Mouse (Mus musculus) myocyte (in vitro differentiated cells): ENCODE data around the gene Adap1. TPM values are rescaled to one million over a fixed set of nuclear protein-coding genes. Genes with fewer than 3 reads are reported as not detected.

Source experiments
- H3K27me3 ChIP-seq: one replicate; pipeline ENCODE4 v1.6.1; 2011; ENCODE audit not compliant: control insufficient read depth, insufficient read depth, insufficient read length
- H3K36me3 ChIP-seq: one replicate; pipeline ENCODE4 v1.6.1; 2011; ENCODE audit not compliant: control insufficient read depth, insufficient read depth
- H3K4me2 ChIP-seq: one replicate; pipeline ENCODE4 v1.6.1; 2011; ENCODE audit warnings: low read depth, control low read depth
- H3K4me3 ChIP-seq: one replicate; pipeline ENCODE4 v1.5.1; 2011; ENCODE audit warnings: mild to moderate bottlenecking, control low read depth, moderate library complexity
- H3K79me2 ChIP-seq: one replicate; pipeline ENCODE4 v1.6.1; 2011; ENCODE audit not compliant: control insufficient read depth, insufficient read depth
- H3ac ChIP-seq: one replicate; pipeline ENCODE4 v1.6.1; 2011; ENCODE audit not compliant: control insufficient read depth, insufficient read length
- CEBPB ChIP-seq: IDR thresholded peaks from 2 replicates; pipeline ENCODE4 v1.6.1; 2011; ENCODE audit warnings: mild to moderate bottlenecking, moderate library complexity; ENCODE audit not compliant: poor library complexity, insufficient read depth, severe bottlenecking
- E2F4 ChIP-seq: IDR thresholded peaks from one replicate; pipeline ENCODE4 v1.6.1; 2011; ENCODE audit warnings: mild to moderate bottlenecking, control low read depth, moderate library complexity; ENCODE audit not compliant: insufficient read depth
- MAX ChIP-seq: IDR thresholded peaks from one replicate; pipeline ENCODE4 v1.6.1; 2011; ENCODE audit warnings: low read depth, mild to moderate bottlenecking, control low read depth
- MYOD1 ChIP-seq, 3 experiments: IDR thresholded peaks; one replicate each; pipeline ENCODE4 v1.6.1; 2011; ENCODE audit warnings: control low read depth in 2 of 3, low read depth in 2 of 3, mild to moderate bottlenecking in 2 of 3, moderate library complexity in 1 of 3; ENCODE audit not compliant: insufficient read length in 2 of 3, control insufficient read depth in 1 of 3
- MYOG ChIP-seq, 3 experiments: IDR thresholded peaks; one replicate each; pipeline ENCODE4 v1.6.1; 2011; ENCODE audit warnings: control low read depth in 2 of 3, low read depth in 2 of 3, mild to moderate bottlenecking in 2 of 3; ENCODE audit not compliant: insufficient read length in 2 of 3, control insufficient read depth in 1 of 3, insufficient read depth in 1 of 3
- POLR2A ChIP-seq: IDR thresholded peaks from one replicate; pipeline ENCODE4 v1.6.1; 2011; ENCODE audit warnings: low read depth, mild to moderate bottlenecking, control low read depth, moderate library complexity; ENCODE audit not compliant: insufficient read length
- POLR2AphosphoS2 ChIP-seq: IDR thresholded peaks from one replicate; pipeline ENCODE4 v1.6.1; 2011; ENCODE audit warnings: low read depth, control low read depth; ENCODE audit not compliant: insufficient read length
- REST ChIP-seq: IDR thresholded peaks from one replicate; pipeline ENCODE4 v1.6.1; 2011; ENCODE audit warnings: mild to moderate bottlenecking, control low read depth, moderate library complexity; ENCODE audit not compliant: insufficient read depth, insufficient read length
- SRF ChIP-seq: IDR thresholded peaks from one replicate; pipeline ENCODE4 v1.6.1; 2011; ENCODE audit warnings: low read depth; ENCODE audit not compliant: control insufficient read depth, insufficient read length
- TCF12 ChIP-seq: IDR thresholded peaks from one replicate; pipeline ENCODE4 v1.6.1; 2011; ENCODE audit warnings: mild to moderate bottlenecking, control low read depth; ENCODE audit not compliant: poor library complexity, insufficient read depth, severe bottlenecking
- TCF3 ChIP-seq: IDR thresholded peaks from one replicate; pipeline ENCODE4 v1.6.1; 2011; ENCODE audit warnings: low read depth, control low read depth; ENCODE audit not compliant: insufficient read length
- USF1 ChIP-seq: IDR thresholded peaks from one replicate; pipeline ENCODE4 v1.6.1; 2011; ENCODE audit warnings: low read depth, mild to moderate bottlenecking, control low read depth, moderate library complexity
- polyA plus RNA-seq: library from polyadenylated mRNA; unstranded; fragments of >200 nt; fragmentation: generic; extraction: Trizol; gene quantifications from one replicate; pipeline ENCODE4 v1.2.1, GENCODE M21; 2012; ENCODE audit warnings: missing spikeins

Gene Adap1
- polyA plus RNA-seq, 1 experiment = 0.04 TPM

DNA sequence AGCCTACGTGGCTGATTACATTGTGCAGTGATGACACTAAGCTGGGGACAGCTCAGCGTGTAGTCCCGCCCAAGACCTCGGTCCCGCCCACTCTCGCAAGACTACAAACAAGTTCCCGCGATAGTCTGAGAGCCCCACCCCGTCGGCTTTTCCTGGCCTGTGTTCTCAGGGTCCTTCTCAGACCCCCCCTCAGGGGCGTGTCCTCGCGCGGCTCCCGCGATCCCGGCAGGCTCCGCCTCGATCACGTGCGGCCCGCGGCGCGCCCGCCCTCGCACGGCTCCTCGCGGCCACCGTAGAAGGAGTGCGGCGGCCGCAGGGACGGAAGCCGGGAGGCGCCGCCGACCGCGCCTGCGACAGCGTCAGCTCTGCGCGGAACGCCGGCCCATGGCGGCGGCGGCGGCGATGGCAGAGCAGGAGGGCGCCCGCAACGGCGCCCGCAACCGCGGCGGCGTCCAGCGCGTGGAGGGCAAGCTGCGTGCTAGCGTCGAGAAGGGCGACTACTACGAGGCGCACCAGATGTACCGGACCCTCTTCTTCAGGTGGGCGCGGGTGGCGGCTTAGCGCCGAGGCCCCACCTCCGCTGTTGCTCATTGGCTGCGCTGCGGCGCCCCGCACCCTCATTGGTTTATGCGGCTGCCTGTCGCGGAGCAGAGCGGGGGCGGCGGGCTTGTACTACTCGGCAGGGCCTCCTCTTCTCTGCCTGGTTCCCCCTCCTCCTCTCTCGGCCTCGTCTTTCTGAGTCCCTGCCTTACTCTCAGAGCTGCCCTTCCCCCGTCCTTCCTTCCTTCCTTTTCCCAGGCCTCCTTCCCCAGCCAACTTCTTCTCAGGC is 73.1 kb downstream of the Adap1 start, which contains the start of gene Get4:
Get4 (plus strand) TSS at position 244 of the 829 bp plus-strand sequence.
- peak within 1 kb of the TSS; percentile 67 for H3K4me3 ChIP-seq
- peak within 1 kb of the TSS; percentile 98 for H3K4me2 ChIP-seq
- peaks cover 9% of the 10 kb centered on the region for H3K36me3 ChIP-seq
- H3K79me2 ChIP-seq = peaks cover 47% of the 10 kb centered on the region
- H3ac ChIP-seq = peak within 1 kb of the TSS; percentile 35
- no peaks in the 10 kb centered on the region for H3K27me3 ChIP-seq
- TF ChIP-seq E2F4 = peak; percentile 10
- TF ChIP-seq MYOD1 (IDR thresholded peaks at IDR 0.05; ENCODE audit: control insufficient read depth in 1 of 3, insufficient read length in 2 of 3, low read depth in 2 of 3) = peak in 1 of 3 experiments; percentile 35
- TF ChIP-seq SRF = no peak
- peak in 1 of 3 experiments; percentile 40 for TF ChIP-seq MYOG (IDR thresholded peaks at IDR 0.05; ENCODE audit: control insufficient read depth in 1 of 3, insufficient read depth in 1 of 3, insufficient read length in 2 of 3, low read depth in 2 of 3)
- peak; percentile 75 for TF ChIP-seq USF1
- peak; percentile 75 for TF ChIP-seq POLR2A
- peak; percentile 96 for TF ChIP-seq POLR2AphosphoS2
- no peak for TF ChIP-seq TCF12

DNA sequence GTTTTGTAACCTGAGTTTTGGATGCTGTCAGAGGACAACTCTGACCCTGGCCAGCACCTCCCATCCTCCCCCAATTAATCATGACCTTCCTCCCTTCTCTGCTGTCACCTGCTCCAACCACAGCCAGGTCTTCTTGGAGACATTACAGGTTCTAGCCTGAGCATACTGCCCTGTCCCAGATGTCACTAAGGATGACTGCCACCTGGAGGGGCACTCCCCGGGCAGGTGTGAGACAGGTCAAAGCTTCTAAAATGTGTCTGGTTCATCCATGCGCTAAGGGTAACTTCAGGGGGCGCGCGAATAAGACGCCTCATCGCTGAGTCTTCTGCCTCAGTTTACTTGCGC is 73.7 kb downstream of the Adap1 start:
- H3K79me2 ChIP-seq = peaks cover 41% of the 10 kb centered on the region
- no peak for TF ChIP-seq MYOD1 (IDR thresholded peaks at IDR 0.05; ENCODE audit: control insufficient read depth in 1 of 3, insufficient read length in 2 of 3, low read depth in 2 of 3)
- no peak for TF ChIP-seq SRF
- TF ChIP-seq CEBPB = 0 out of 2 replicates have a peak, but pooled peaks have one; percentile 12
- no peak for TF ChIP-seq MAX
- peak overlapping the region; percentile 96 for H3K4me2 ChIP-seq
- no peaks in the 10 kb centered on the region for H3K27me3 ChIP-seq
- H3ac ChIP-seq = peak overlapping the region; percentile 35
- peak overlapping the region; percentile 67 for H3K4me3 ChIP-seq
- H3K36me3 ChIP-seq = peaks cover 13% of the 10 kb centered on the region

DNA sequence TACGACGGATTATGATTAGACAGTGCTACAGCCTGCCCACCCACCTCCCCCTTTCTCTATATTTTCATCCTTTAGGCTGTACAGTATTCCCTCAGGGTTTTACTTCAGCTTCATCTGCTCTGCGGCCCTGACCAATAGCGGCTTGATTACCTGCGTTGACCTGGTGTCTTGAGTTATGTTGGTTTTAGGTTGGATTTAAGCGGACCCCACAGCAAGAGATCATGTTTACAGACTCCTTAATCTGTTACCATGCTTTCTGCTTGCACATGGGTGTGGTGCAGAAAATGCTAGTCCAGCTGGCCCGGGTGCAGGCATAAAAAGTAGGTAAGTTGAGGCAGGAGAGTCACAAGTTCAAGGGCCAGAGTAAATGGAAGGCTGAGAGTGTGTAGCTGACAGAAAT is 74.1 kb downstream of the Adap1 start:
- peaks cover 36% of the 10 kb centered on the region for H3K79me2 ChIP-seq
- H3K36me3 ChIP-seq = peaks cover 18% of the 10 kb centered on the region
- no peak overlapping the region for H3ac ChIP-seq
- H3K4me3 ChIP-seq = peak overlapping the region; percentile 67
- H3K27me3 ChIP-seq = no peaks in the 10 kb centered on the region
- peak overlapping the region; percentile 96 for H3K4me2 ChIP-seq
- TF ChIP-seq MYOD1 (IDR thresholded peaks at IDR 0.05; ENCODE audit: control insufficient read depth in 1 of 3, insufficient read length in 2 of 3, low read depth in 2 of 3) = no peak
- no peak for TF ChIP-seq E2F4
- no peak for TF ChIP-seq CEBPB
- TF ChIP-seq POLR2AphosphoS2 = no peak
- no peak for TF ChIP-seq REST
- no peak for TF ChIP-seq TCF12
- no peak for TF ChIP-seq MYOG (IDR thresholded peaks at IDR 0.05; ENCODE audit: control insufficient read depth in 1 of 3, insufficient read depth in 1 of 3, insufficient read length in 2 of 3, low read depth in 2 of 3)
- no peak for TF ChIP-seq MAX
- TF ChIP-seq POLR2A = no peak

DNA sequence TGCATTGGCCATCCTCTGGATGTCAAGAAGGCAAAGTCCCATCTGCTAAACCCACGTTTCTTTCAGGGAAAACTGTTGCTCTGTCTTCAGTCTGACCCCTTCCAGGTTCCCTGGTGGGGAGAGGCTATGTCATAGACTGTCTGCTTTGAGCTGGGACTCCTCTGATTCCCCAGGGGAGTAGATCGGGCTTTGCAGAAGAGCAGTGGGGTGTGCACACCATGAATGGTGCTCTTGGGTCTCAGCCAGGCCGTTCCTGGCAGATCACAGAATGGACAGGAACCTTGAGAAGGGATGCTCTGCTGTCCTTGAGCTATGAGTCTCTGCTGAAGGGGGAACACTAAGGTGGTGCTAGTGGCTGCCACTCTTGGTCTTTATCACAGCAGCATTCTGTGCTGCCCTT is 76.6 kb downstream of the Adap1 start:
- no peak overlapping the region for H3ac ChIP-seq
- H3K27me3 ChIP-seq = no peaks in the 10 kb centered on the region

DNA sequence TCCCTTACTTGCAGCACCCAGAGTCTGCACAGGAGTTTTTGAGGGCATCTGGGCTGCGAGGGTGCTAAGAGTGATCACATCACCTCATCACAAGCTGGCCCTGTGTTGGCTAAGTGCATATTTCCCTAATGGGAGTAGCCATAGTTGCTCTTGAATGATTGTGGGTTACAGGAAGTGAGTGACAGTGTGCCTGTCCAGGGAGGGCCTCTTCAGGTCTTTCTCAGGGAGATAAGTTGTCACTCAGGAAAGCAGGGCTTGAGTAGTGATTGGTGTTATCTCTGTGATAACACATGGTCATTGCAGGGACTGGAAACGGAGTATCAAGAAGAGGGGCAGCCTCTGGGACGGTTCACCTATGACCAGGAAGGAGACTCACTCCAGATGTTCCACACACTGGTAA is 77.7 kb downstream of the Adap1 start:
- no peaks in the 10 kb centered on the region for H3K27me3 ChIP-seq
- H3K36me3 ChIP-seq = peaks cover 25% of the 10 kb centered on the region
- H3ac ChIP-seq = no peak overlapping the region
- TF ChIP-seq SRF = no peak
- no peak for TF ChIP-seq TCF12
- no peak for TF ChIP-seq TCF3
- no peak for TF ChIP-seq POLR2A
- no peak for TF ChIP-seq CEBPB
- TF ChIP-seq MYOD1 (IDR thresholded peaks at IDR 0.05; ENCODE audit: control insufficient read depth in 1 of 3, insufficient read length in 2 of 3, low read depth in 2 of 3) = no peak
- no peak for TF ChIP-seq MAX
- no peak overlapping the region for H3K4me3 ChIP-seq
- H3K4me2 ChIP-seq = no peak overlapping the region
- H3K79me2 ChIP-seq = peaks cover 1% of the 10 kb centered on the region

More for the DNA sequence above, 76.6 kb downstream of the Adap1 start:
- Histone ChIP-seq H3K36me3 (peaks cover 25% of the 10 kb centered on the region), H3K4me2 (no peak overlapping the region), H3K4me3 (no peak overlapping the region), H3K79me2 (peaks cover 12% of the 10 kb centered on the region)
- TF ChIP-seq REST = no peak
- no peak for TF ChIP-seq E2F4
- no peak for TF ChIP-seq TCF12
- TF ChIP-seq POLR2A = no peak
- TF ChIP-seq SRF = no peak
- TF ChIP-seq USF1 = no peak
- no peak for TF ChIP-seq CEBPB
- TF ChIP-seq POLR2AphosphoS2 = no peak
- no peak for TF ChIP-seq MYOG (IDR thresholded peaks at IDR 0.05; ENCODE audit: control insufficient read depth in 1 of 3, insufficient read depth in 1 of 3, insufficient read length in 2 of 3, low read depth in 2 of 3)
- TF ChIP-seq MAX = no peak
- TF ChIP-seq MYOD1 (IDR thresholded peaks at IDR 0.05; ENCODE audit: control insufficient read depth in 1 of 3, insufficient read length in 2 of 3, low read depth in 2 of 3) = no peak
- no peak for TF ChIP-seq TCF3
